Comparison of ENCODE assay signal across 9 mouse cellular contexts in genomic region chr17:25893975-25894617, GRCm38 (mm10). TPM values are rescaled to one million over a fixed set of nuclear protein-coding genes. Genes with fewer than 3 reads are reported as not detected.
DNase-seq lines count a peak whose midpoint lies in the region; ATAC-seq and TF ChIP-seq lines count a peak whose summit lies in the region.
"Had no signal": no experiment of that assay in that cellular context is flagged by ENCODE, and none has a peak within 500 bp of the region (broad histone marks: within the 10 kb centered on the region; RNA-seq: fewer than 3 reads in every experiment).

No protein-coding gene starts in this region.

- no peak overlapping the region for H3K4me3 ChIP-seq in layer of hippocampus, adult 2 months
- no peak overlapping the region for H3K4me3 ChIP-seq in hindbrain, embryonic 12.5 days
- no peak overlapping the region for H3K4me3 ChIP-seq in midbrain, embryonic 11.5 days (ENCODE audit: low read depth, low read length)
- H3K4me3 ChIP-seq: megakaryocyte, embryonic 14.5 days had no signal

- H3K27me3 ChIP-seq in hindbrain, embryonic 12.5 days = no peaks in the 10 kb centered on the region
- H3K27me3 ChIP-seq in midbrain, embryonic 11.5 days (ENCODE audit: control insufficient read depth, insufficient read depth, low read length) = no peaks in the 10 kb centered on the region
- H3K27me3 ChIP-seq: megakaryocyte, embryonic 14.5 days had no signal

- peak; percentile 93 for ATAC-seq in erythroblast, adult 5-6 weeks (replicated peaks; ENCODE audit: low FRiP score, poor library complexity, severe bottlenecking)
- peak; percentile 85 for ATAC-seq in hindbrain, embryonic 12.5 days (ENCODE audit: low FRiP score)
- peak; percentile 71 for ATAC-seq in midbrain, embryonic 11.5 days (ENCODE audit: low FRiP score)

- no peaks in the 10 kb centered on the region for H3K9me3 ChIP-seq in hindbrain, embryonic 12.5 days (replicated peaks)
- H3K9me3 ChIP-seq in midbrain, embryonic 11.5 days (ENCODE audit: control insufficient read depth, low read length) = no peaks in the 10 kb centered on the region
- H3K9me3 ChIP-seq: megakaryocyte, embryonic 14.5 days had no signal

- peaks cover 9% of the 10 kb centered on the region; the same call in 1 of the 2 replicates for H3K4me1 ChIP-seq in hindbrain, embryonic 12.5 days
- no peaks in the 10 kb centered on the region; the same call in 1 of the 2 replicates for H3K4me1 ChIP-seq in midbrain, embryonic 11.5 days (ENCODE audit: control insufficient read depth, insufficient read depth, low read length)

- peak overlapping the region; percentile 75 for H3K27ac ChIP-seq in layer of hippocampus, adult 2 months
- H3K27ac ChIP-seq in hindbrain, embryonic 12.5 days = peak overlapping the region; percentile 58; the same call in 1 of the 2 replicates
- H3K27ac ChIP-seq in midbrain, embryonic 11.5 days (ENCODE audit: low read depth, low read length) = no peak overlapping the region

- 31% methylated on average over 2 of the region's 2 CpGs for WGBS in hindbrain, embryonic 12.5 days
- WGBS in midbrain, embryonic 11.5 days = 25% methylated on average over 2 of the region's 2 CpGs

- no peak overlapping the region for H3K9ac ChIP-seq in hindbrain, embryonic 12.5 days
- no peak overlapping the region for H3K9ac ChIP-seq in midbrain, embryonic 11.5 days (ENCODE audit: low read length)

- H3K36me3 ChIP-seq in hindbrain, embryonic 12.5 days = peaks cover 6% of the 10 kb centered on the region
- H3K36me3 ChIP-seq in midbrain, embryonic 11.5 days (ENCODE audit: control insufficient read depth, insufficient read depth, low read length) = no peaks in the 10 kb centered on the region

- intact Hi-C loops in left cerebral cortex, postnatal 4 days (cut with DNase I) = no loop called here

- TF ChIP-seq CTCF in layer of hippocampus, adult 2 months (conservative IDR thresholded peaks at IDR 0.05) = peak; percentile 99

- DNase-seq in layer of hippocampus, adult 2 months (ENCODE audit: low spot score in 2 of 2) = peak; percentile 65 to 76
- no peak for DNase-seq in layer of hippocampus, adult 9-11 months
- peak; percentile 91 for DNase-seq in brain, adult 2 months (ENCODE audit: low read depth, low spot score)
- DNase-seq in left cerebral cortex, postnatal 4 days = peak; percentile 75
- no peak for DNase-seq in midbrain, embryonic 11.5 days (ENCODE audit: low spot score, missing footprints)
- peak; percentile 43 for DNase-seq in spleen, adult 12 weeks (ENCODE audit: low spot score)

- no peak overlapping the region for H3K4me2 ChIP-seq in hindbrain, embryonic 12.5 days (replicated peaks)
- no peak overlapping the region for H3K4me2 ChIP-seq in midbrain, embryonic 11.5 days

RNA-seq across cellular contexts. Expression of gene Wfikkn1, which starts 13.4 kb away (rescaled TPM):
- total RNA-seq in layer of hippocampus, adult 2 months (2021) = 1 to 10 TPM; 1.7 to 2.8 TPM
- not detected in 2 replicates for total RNA-seq in erythroblast, adult 5-6 weeks (2015; ENCODE audit: low replicate concordance)
- 1.0 TPM in 1 of 2 replicates, not detected in the other for total RNA-seq in erythroblast, adult 5-6 weeks (2017; ENCODE audit: low replicate concordance)
- 0.29 and 0.90 TPM in 2 replicates for polyA plus RNA-seq in hindbrain, embryonic 12.5 days (2016; fragmentation: Nextera tagmentation; extraction: Ambion mirVana)
- 1 to 10 TPM; 1.3 to 2.2 TPM for total RNA-seq in left cerebral cortex, postnatal 4 days (2021)
- 0.91 and 1.1 TPM in 2 replicates for polyA plus RNA-seq in midbrain, embryonic 11.5 days (2014; fragmentation: Nextera tagmentation; extraction: Ambion mirVana)

RNA-seq across cellular contexts. Expression of gene Mettl26, which starts 19.2 kb away (rescaled TPM):
- 10 to 100 TPM; 39.0 to 39.9 TPM for total RNA-seq in layer of hippocampus, adult 2 months (2021)
- 7.3 and 9.4 TPM in 2 replicates for total RNA-seq in erythroblast, adult 5-6 weeks (2015; ENCODE audit: low replicate concordance)
- 3.7 and 5.3 TPM in 2 replicates for total RNA-seq in erythroblast, adult 5-6 weeks (2017; ENCODE audit: low replicate concordance)
- 48.7 and 53.2 TPM in 2 replicates for polyA plus RNA-seq in hindbrain, embryonic 12.5 days (2016; fragmentation: Nextera tagmentation; extraction: Ambion mirVana)
- 10 to 100 TPM; 24.1 to 25.8 TPM for total RNA-seq in left cerebral cortex, postnatal 4 days (2021)
- 57.1 and 60.1 TPM in 2 replicates for polyA plus RNA-seq in midbrain, embryonic 11.5 days (2014; fragmentation: Nextera tagmentation; extraction: Ambion mirVana)

RNA-seq across cellular contexts. Expression of gene Rab40c, which starts 25.4 kb away (rescaled TPM):
- total RNA-seq in layer of hippocampus, adult 2 months (2021) = 10 to 100 TPM; 50.1 to 51.1 TPM
- 2.3 and 6.7 TPM in 2 replicates for total RNA-seq in erythroblast, adult 5-6 weeks (2015; ENCODE audit: low replicate concordance)
- total RNA-seq in erythroblast, adult 5-6 weeks (2017; ENCODE audit: low replicate concordance) = 1.2 and 1.5 TPM in 2 replicates
- polyA plus RNA-seq in hindbrain, embryonic 12.5 days (2016; fragmentation: Nextera tagmentation; extraction: Ambion mirVana) = 42.1 and 43.6 TPM in 2 replicates
- 10 to 100 TPM; 47.0 to 47.2 TPM for total RNA-seq in left cerebral cortex, postnatal 4 days (2021)
- polyA plus RNA-seq in midbrain, embryonic 11.5 days (2014; fragmentation: Nextera tagmentation; extraction: Ambion mirVana) = 15.0 and 15.9 TPM in 2 replicates

RNA-seq across cellular contexts. Expression of gene Mcrip2, which starts 25.5 kb away (rescaled TPM):
- 10 to 100 TPM; 20.9 to 21.6 TPM for total RNA-seq in layer of hippocampus, adult 2 months (2021)
- 9.4 and 9.8 TPM in 2 replicates for total RNA-seq in erythroblast, adult 5-6 weeks (2015; ENCODE audit: low replicate concordance)
- total RNA-seq in erythroblast, adult 5-6 weeks (2017; ENCODE audit: low replicate concordance) = 1.7 and 8.0 TPM in 2 replicates
- polyA plus RNA-seq in hindbrain, embryonic 12.5 days (2016; fragmentation: Nextera tagmentation; extraction: Ambion mirVana) = 6.2 and 6.3 TPM in 2 replicates
- total RNA-seq in left cerebral cortex, postnatal 4 days (2021) = 10 to 100 TPM; 16.7 to 18.3 TPM
- polyA plus RNA-seq in midbrain, embryonic 11.5 days (2014; fragmentation: Nextera tagmentation; extraction: Ambion mirVana) = 6.1 and 7.0 TPM in 2 replicates

RNA-seq across cellular contexts. Expression of gene Wdr90, which starts 32.8 kb away (rescaled TPM):
- total RNA-seq in layer of hippocampus, adult 2 months (2021) = 10 to 100 TPM; 21.7 to 24.6 TPM
- total RNA-seq in erythroblast, adult 5-6 weeks (2015; ENCODE audit: low replicate concordance) = 12.5 and 17.6 TPM in 2 replicates
- 10.0 and 12.7 TPM in 2 replicates for total RNA-seq in erythroblast, adult 5-6 weeks (2017; ENCODE audit: low replicate concordance)
- polyA plus RNA-seq in hindbrain, embryonic 12.5 days (2016; fragmentation: Nextera tagmentation; extraction: Ambion mirVana) = 30.0 and 31.2 TPM in 2 replicates
- total RNA-seq in left cerebral cortex, postnatal 4 days (2021) = 10 to 100 TPM; 37.4 to 39.4 TPM
- 15.7 and 17.8 TPM in 2 replicates for polyA plus RNA-seq in midbrain, embryonic 11.5 days (2014; fragmentation: Nextera tagmentation; extraction: Ambion mirVana)

Comparison
In these comparisons a context has a peak if more than half of its experiments do, and no peak if none do; other contexts are left out.
1. DNase-seq: peak in layer of hippocampus, adult 2 months (2 of 2), brain, adult 2 months (single experiment), left cerebral cortex, postnatal 4 days (single experiment) and spleen, adult 12 weeks (single experiment); none in layer of hippocampus, adult 9-11 months (single experiment) and midbrain, embryonic 11.5 days (single experiment).
2. RNA of gene Rab40c, which starts 25.4 kb away (total RNA-seq): 50.1 to 51.1 TPM in layer of hippocampus, adult 2 months and 47.0 to 47.2 TPM in left cerebral cortex, postnatal 4 days; 1.2 to 6.7 TPM in erythroblast, adult 5-6 weeks; every median in the first group is over 4 times any median in the second.
3. Peak in every context shown above with its lines, with median percentiles within 50 percentile points of each other: ATAC-seq.